Mouse (Mus musculus): ENCODE data around the gene Ints3. TPM values are rescaled to one million over a fixed set of nuclear protein-coding genes. Genes with fewer than 3 reads are reported as not detected.

The Ints3 gene
- total and polyA plus RNA-seq, 3 experiments = 15.2 to 26.3 (median 22.9) TPM

DNA sequence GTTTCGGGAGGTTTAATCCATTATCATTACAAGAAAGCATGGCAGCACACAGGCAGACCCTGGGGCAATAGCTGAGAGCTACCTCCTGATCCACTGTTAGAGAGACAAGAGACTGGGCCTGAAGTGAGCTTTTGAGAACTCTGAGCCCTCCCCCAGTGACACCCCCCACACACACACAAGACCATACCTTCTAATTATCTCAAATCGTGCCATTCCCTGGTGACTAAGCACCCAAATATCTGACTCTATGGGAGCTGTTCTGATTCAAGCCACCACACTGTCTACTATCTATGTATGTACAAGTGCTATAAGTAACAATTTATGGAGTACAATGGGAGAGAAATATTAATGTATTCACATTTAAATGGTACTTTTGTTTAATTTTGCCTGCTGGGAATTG, 7.3 kb upstream of the Ints3 start:
- H3K4me3 ChIP-seq = no peak overlapping the region
- H3K27me3 ChIP-seq (ENCODE audit: control insufficient read depth, insufficient read depth, low read length) = no peaks in the 10 kb centered on the region
- TF ChIP-seq POLR2A (IDR thresholded peaks at IDR 0.05; ENCODE audit: insufficient read depth, low read depth, low read length) = no peak
- no peak for TF ChIP-seq EP300 (IDR thresholded peaks at IDR 0.05; ENCODE audit: insufficient read depth, low read depth, low read length)
- no peak for TF ChIP-seq CTCF (IDR thresholded peaks at IDR 0.05)
- H3K36me3 ChIP-seq (ENCODE audit: control insufficient read depth, insufficient read depth, low read length) = peaks cover 2% of the 10 kb centered on the region; the same call in 1 of the 2 replicates
- H3K4me1 ChIP-seq (ENCODE audit: control insufficient read depth, insufficient read depth, low read length) = peaks cover 1% of the 10 kb centered on the region; the same call in 1 of the 2 replicates
- WGBS = 68% methylated on average over 2 of the region's 2 CpGs
- intact Hi-C loops (cut with DNase I) = no loop called here
- no peak for DNase-seq
- no peak overlapping the region for H3K9ac ChIP-seq (ENCODE audit: low read depth, low read length)
- H3K79me2 ChIP-seq (replicated peaks; ENCODE audit: control insufficient read depth, insufficient read depth, low read length) = no peaks in the 10 kb centered on the region
- no peak overlapping the region for H3K27ac ChIP-seq

DNA sequence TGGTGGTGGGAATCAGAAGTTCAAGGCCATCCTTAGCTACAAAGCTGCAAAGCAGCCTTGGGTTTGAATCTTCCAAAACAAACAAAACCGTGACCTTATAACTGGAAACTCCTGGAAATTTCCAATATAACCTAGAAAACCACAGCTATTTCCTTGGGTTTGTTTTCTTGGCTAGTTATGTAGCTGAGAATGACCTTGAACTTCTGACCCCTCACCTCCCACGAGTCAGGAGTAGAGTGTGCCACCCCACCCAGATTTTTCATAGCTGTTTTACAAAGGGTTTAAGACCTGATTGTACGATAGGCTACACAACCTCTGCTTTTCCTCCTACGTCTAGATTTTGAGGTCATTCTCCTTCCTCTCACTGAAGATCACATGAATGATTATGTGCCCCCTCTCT, 3.7 kb upstream of the Ints3 start:
- TF ChIP-seq CTCF (IDR thresholded peaks at IDR 0.05) (no peak), POLR2A (IDR thresholded peaks at IDR 0.05; ENCODE audit: insufficient read depth, low read depth, low read length) (no peak), EP300 (IDR thresholded peaks at IDR 0.05; ENCODE audit: insufficient read depth, low read depth, low read length) (no peak)
- Histone ChIP-seq H3K27ac (no peak overlapping the region), H3K27me3 (ENCODE audit: control insufficient read depth, insufficient read depth, low read length) (no peaks in the 10 kb centered on the region), H3K4me3 (no peak overlapping the region), H3K79me2 (replicated peaks; ENCODE audit: control insufficient read depth, insufficient read depth, low read length) (no peaks in the 10 kb centered on the region), H3K4me1 (ENCODE audit: control insufficient read depth, insufficient read depth, low read length) (no peaks in the 10 kb centered on the region; the same call in 1 of the 2 replicates), H3K36me3 (ENCODE audit: control insufficient read depth, insufficient read depth, low read length) (no peaks in the 10 kb centered on the region; the same call in 1 of the 2 replicates), H3K9ac (ENCODE audit: low read depth, low read length) (no peak overlapping the region)
- intact Hi-C loops (cut with DNase I) = no loop called here
- no peak for DNase-seq
- 49% methylated on average over 4 of the region's 4 CpGs for WGBS

DNA sequence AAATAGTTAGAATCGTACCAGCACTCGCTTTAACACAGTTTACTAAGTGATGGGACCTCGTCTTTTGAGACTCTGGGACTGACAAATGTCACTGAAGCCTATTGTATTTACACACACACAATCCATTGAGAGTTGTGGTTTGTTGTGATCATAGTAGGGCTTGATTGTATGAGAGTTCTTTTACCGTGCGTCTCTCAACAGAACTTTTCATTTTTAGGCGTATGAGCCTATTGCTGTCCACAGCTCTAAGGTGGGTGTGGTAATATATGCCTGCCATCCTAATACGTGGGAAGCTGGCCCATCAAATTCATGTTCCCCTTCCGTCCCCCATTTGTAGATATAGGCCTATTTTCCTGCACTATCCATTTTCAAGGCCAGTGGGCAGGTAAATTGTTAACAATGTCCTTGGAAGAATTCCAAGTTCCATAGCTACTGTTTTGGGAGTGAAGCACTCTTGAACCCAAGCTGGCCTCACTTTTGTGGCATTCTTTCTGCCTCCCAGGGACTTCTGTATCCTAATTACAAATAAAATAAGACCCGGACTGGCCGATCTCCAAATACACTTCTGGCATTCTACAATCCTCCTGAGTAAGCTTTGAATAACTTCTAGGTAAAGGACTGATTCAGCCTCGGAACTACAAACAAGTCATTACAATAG, 780 bp upstream of the Ints3 start:
- TF ChIP-seq EP300 (IDR thresholded peaks at IDR 0.05; ENCODE audit: insufficient read depth, low read depth, low read length) (no peak), POLR2A (IDR thresholded peaks at IDR 0.05; ENCODE audit: insufficient read depth, low read depth, low read length) (no peak), CTCF (IDR thresholded peaks at IDR 0.05) (no peak)
- H3K79me2 ChIP-seq (replicated peaks; ENCODE audit: control insufficient read depth, insufficient read depth, low read length) = no peaks in the 10 kb centered on the region
- WGBS = 40% methylated on average over 11 of the region's 11 CpGs
- H3K4me1 ChIP-seq (ENCODE audit: control insufficient read depth, insufficient read depth, low read length) = peaks cover 9% of the 10 kb centered on the region
- DNase-seq = no peak
- intact Hi-C loops (cut with DNase I) = no loop called here
- peak overlapping the region; percentile 51 for H3K4me3 ChIP-seq
- H3K36me3 ChIP-seq (ENCODE audit: control insufficient read depth, insufficient read depth, low read length) = peaks cover 5% of the 10 kb centered on the region
- peak overlapping the region; percentile 93 for H3K27ac ChIP-seq
- no peak overlapping the region for H3K9ac ChIP-seq (ENCODE audit: low read depth, low read length)
- H3K27me3 ChIP-seq (ENCODE audit: control insufficient read depth, insufficient read depth, low read length) = no peaks in the 10 kb centered on the region

DNA sequence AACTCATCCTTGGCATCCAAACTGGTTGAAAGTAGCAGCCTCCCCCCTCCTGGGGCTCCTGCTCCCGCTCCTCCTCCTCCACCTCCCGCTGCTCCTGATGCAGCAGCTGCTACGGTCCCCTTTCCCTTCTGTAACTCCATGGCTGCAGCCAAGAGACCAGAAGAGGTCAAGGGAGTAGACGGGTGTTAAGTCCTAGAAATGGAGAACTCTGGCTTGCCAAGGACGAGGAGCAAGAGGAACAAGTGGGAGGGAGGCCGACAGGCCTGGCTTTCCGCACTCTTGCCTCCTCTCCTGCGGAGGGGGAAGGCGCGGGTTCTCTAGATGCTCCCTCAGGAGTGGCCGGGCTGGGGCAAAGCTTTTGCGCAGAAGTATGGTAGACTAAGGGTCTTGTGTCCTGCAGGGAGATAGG, 607 bp downstream of the Ints3 start:
- Histone ChIP-seq H3K27me3 (ENCODE audit: control insufficient read depth, insufficient read depth, low read length) (no peaks in the 10 kb centered on the region), H3K36me3 (ENCODE audit: control insufficient read depth, insufficient read depth, low read length) (peaks cover 7% of the 10 kb centered on the region), H3K27ac (peak overlapping the region; percentile 93), H3K79me2 (replicated peaks; ENCODE audit: control insufficient read depth, insufficient read depth, low read length) (no peaks in the 10 kb centered on the region), H3K4me1 (ENCODE audit: control insufficient read depth, insufficient read depth, low read length) (peaks cover 12% of the 10 kb centered on the region), H3K9ac (ENCODE audit: low read depth, low read length) (peak overlapping the region; percentile 81), H3K4me3 (peak overlapping the region; percentile 71)
- intact Hi-C loops (cut with DNase I) = loop anchor here (1.0 to 2.0 kb wide), 3 partner anchors 13 to 31 kb away; no protein-coding TSS in a partner anchor
- DNase-seq = no peak
- TF ChIP-seq POLR2A (IDR thresholded peaks at IDR 0.05; ENCODE audit: insufficient read depth, low read depth, low read length) (no peak), EP300 (IDR thresholded peaks at IDR 0.05; ENCODE audit: insufficient read depth, low read depth, low read length) (no peak), CTCF (IDR thresholded peaks at IDR 0.05) (no peak)
- 2% methylated on average over 12 of the region's 12 CpGs for WGBS

DNA sequence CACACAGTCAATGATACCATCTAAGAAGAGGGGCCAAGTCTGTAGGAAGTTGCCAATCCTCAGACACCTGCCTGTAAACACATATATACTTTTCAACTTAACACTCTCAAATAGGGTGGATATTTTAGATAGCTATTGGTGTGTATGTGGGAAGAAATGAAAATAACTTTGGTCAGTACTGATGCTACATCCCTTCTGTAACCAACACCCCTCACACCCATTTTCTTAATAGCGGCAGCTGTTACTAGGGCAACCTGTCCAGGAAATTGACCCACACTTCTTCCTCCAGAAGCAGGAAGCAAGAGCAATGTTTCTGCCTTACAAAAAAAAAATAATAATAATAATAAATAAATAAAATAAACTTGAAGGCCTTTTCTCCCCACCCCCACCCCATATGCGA, 1.1 kb downstream of the Ints3 start:
- no peak for TF ChIP-seq POLR2A (IDR thresholded peaks at IDR 0.05; ENCODE audit: insufficient read depth, low read depth, low read length)
- no peak for TF ChIP-seq EP300 (IDR thresholded peaks at IDR 0.05; ENCODE audit: insufficient read depth, low read depth, low read length)
- TF ChIP-seq CTCF (IDR thresholded peaks at IDR 0.05) = no peak
- no peaks in the 10 kb centered on the region for H3K79me2 ChIP-seq (replicated peaks; ENCODE audit: control insufficient read depth, insufficient read depth, low read length)
- H3K4me3 ChIP-seq = peak overlapping the region; percentile 71
- no peaks in the 10 kb centered on the region for H3K27me3 ChIP-seq (ENCODE audit: control insufficient read depth, insufficient read depth, low read length)
- WGBS = 11% methylated on average over 2 of the region's 2 CpGs
- no peak for DNase-seq
- peaks cover 12% of the 10 kb centered on the region for H3K4me1 ChIP-seq (ENCODE audit: control insufficient read depth, insufficient read depth, low read length)
- H3K27ac ChIP-seq = peak overlapping the region; percentile 93
- H3K9ac ChIP-seq (ENCODE audit: low read depth, low read length) = peak overlapping the region; percentile 81
- intact Hi-C loops (cut with DNase I) = loop anchor here (2.0 kb wide), 1 partner anchor 20 kb away; no protein-coding TSS in a partner anchor
- peaks cover 7% of the 10 kb centered on the region for H3K36me3 ChIP-seq (ENCODE audit: control insufficient read depth, insufficient read depth, low read length)

DNA sequence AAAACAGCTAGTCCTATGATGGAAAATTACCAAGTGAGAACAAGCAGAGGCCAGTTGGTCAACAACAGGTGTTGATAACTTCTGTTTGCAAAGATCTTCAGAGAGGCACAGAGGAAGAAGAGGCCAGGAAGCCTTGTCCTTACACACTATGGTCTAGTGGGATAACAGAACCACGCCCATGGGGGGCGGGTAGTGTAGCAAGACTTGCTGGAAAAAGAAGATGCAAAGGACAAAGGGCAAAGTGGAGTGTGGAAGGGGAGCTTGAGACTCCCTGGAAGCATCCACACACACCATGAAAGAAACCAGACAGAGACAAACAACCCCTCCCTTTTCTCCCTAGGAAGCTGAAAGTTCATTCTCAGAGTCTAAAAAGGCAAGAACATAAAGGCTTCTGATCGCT, 3.8 kb downstream of the Ints3 start:
- H3K27me3 ChIP-seq (ENCODE audit: control insufficient read depth, insufficient read depth, low read length) = no peaks in the 10 kb centered on the region
- WGBS = 80% methylated on average over 3 of the region's 3 CpGs
- H3K4me3 ChIP-seq = no peak overlapping the region
- intact Hi-C loops (cut with DNase I) = no loop called here
- H3K9ac ChIP-seq (ENCODE audit: low read depth, low read length) = no peak overlapping the region
- peaks cover 12% of the 10 kb centered on the region for H3K4me1 ChIP-seq (ENCODE audit: control insufficient read depth, insufficient read depth, low read length)
- H3K79me2 ChIP-seq (replicated peaks; ENCODE audit: control insufficient read depth, insufficient read depth, low read length) = no peaks in the 10 kb centered on the region
- TF ChIP-seq EP300 (IDR thresholded peaks at IDR 0.05; ENCODE audit: insufficient read depth, low read depth, low read length) = no peak
- no peak for TF ChIP-seq CTCF (IDR thresholded peaks at IDR 0.05)
- TF ChIP-seq POLR2A (IDR thresholded peaks at IDR 0.05; ENCODE audit: insufficient read depth, low read depth, low read length) = no peak
- no peak overlapping the region; the same call in 1 of the 2 replicates for H3K27ac ChIP-seq
- H3K36me3 ChIP-seq (ENCODE audit: control insufficient read depth, insufficient read depth, low read length) = peaks cover 7% of the 10 kb centered on the region
- no peak for DNase-seq
